Mouse (Mus musculus): ENCODE measurements around the gene Dnah17. TPM values are rescaled to one million over a fixed set of nuclear protein-coding genes. Genes with fewer than 3 reads are reported as not detected.

The Dnah17 gene
- polyA plus RNA-seq, 1 experiment: 0.16 TPM

GRCm38 (mm10) chr11:118151423-118152180, 21.2 kb upstream of the Dnah17 start:
- Histone ChIP-seq H3K36me3 (ENCODE audit: control insufficient read depth, insufficient read depth) (no peaks in the 10 kb centered on the region), H3K4me3 (no peak overlapping the region), H3K4me2 (ENCODE audit: low read depth) (no peak overlapping the region), H3ac (ENCODE audit: control insufficient read depth, insufficient read length) (no peak overlapping the region), H3K79me2 (ENCODE audit: control insufficient read depth, insufficient read depth) (no peaks in the 10 kb centered on the region), H3K27me3 (ENCODE audit: control insufficient read depth, insufficient read depth, insufficient read length) (no peaks in the 10 kb centered on the region)
- no peak for TF ChIP-seq CEBPB (IDR thresholded peaks at IDR 0.05; ENCODE audit: insufficient read depth, poor library complexity, severe bottlenecking)
- no peak for TF ChIP-seq MAX (IDR thresholded peaks at IDR 0.05; ENCODE audit: low read depth)

DNA sequence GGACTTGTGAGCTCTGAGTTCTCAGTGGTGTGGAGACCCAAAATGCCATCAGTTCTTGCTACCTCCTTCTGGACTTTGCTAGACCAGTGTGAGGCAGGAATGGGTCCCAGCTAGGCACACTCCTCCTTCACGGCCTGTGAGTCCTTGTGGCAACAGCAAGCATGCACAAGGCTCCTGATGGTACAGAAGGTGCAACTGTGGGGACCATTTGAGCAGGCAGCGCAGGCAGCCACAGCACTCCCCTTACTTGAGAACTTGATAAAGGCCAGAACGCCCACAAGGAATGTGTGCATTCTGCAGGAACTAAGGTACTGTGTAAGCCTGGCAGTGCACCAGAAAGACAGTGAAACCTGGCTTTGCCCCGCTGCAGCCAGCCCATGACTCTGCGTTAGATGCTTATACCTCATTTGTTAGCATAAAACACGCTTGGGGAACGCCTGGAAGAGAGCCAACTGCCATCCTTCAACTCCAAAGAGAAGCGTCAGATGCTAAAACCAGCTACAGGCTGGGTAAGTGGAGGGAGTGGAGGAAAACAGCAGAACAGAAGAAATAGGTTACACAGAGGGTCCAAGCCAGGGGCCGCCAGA, 19.8 kb upstream of the Dnah17 start:
- Histone ChIP-seq H3K4me3 (no peak overlapping the region), H3ac (ENCODE audit: control insufficient read depth, insufficient read length) (no peak overlapping the region), H3K79me2 (ENCODE audit: control insufficient read depth, insufficient read depth) (no peaks in the 10 kb centered on the region), H3K4me2 (ENCODE audit: low read depth) (no peak overlapping the region), H3K27me3 (ENCODE audit: control insufficient read depth, insufficient read depth, insufficient read length) (no peaks in the 10 kb centered on the region), H3K36me3 (ENCODE audit: control insufficient read depth, insufficient read depth) (no peaks in the 10 kb centered on the region)
- no peak for TF ChIP-seq TCF12 (IDR thresholded peaks at IDR 0.05; ENCODE audit: insufficient read depth, poor library complexity, severe bottlenecking)
- no peak for TF ChIP-seq TCF3 (IDR thresholded peaks at IDR 0.05; ENCODE audit: insufficient read length, low read depth)
- no peak for TF ChIP-seq MYOD1 (IDR thresholded peaks at IDR 0.05; ENCODE audit: control insufficient read depth in 1 of 3, insufficient read length in 2 of 3, low read depth in 2 of 3)
- no peak for TF ChIP-seq MYOG (IDR thresholded peaks at IDR 0.05; ENCODE audit: control insufficient read depth in 1 of 3, insufficient read depth in 1 of 3, insufficient read length in 2 of 3, low read depth in 2 of 3)
- no peak for TF ChIP-seq MAX (IDR thresholded peaks at IDR 0.05; ENCODE audit: low read depth)
- TF ChIP-seq SRF (IDR thresholded peaks at IDR 0.05; ENCODE audit: control insufficient read depth, insufficient read length, low read depth): no peak
- no peak for TF ChIP-seq POLR2AphosphoS2 (IDR thresholded peaks at IDR 0.05; ENCODE audit: insufficient read length, low read depth)

DNA sequence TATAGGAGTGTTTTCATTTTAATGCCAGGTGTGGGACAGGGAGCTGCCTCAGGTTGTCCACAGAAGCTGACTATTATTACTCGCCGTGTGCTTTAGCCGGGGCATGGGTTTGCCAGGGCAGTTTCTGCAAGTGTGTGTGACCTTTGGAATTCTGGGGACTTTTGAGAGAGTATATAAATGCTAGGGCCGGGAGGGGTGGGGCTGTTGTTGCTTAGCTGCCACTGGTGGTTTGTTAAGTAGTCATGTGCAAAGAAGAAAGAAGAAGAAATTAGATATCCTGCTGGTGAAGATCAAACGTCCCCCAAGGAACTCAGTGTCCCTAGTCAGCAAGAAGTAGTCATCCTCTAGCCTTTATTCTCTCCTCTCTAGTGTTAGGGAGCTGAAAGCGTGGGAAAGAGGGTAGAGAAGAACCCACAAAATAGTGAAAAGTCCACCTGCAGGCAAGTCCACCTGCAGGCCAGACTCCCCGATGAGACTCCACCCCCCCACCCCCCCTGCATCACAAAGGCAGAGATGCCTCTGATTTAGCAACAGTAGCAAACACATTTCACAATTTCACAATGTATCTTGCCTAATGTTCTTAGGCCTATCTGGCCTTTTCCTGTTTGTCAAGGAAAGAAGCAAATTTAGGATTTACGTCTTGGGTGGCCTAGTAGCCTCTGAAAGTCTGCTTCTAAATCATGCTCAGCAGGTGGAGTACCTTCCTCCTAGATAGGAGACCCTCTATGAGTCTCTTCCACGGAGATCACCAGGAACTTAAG, 17.6 kb upstream of the Dnah17 start:
- Histone ChIP-seq H3K4me3 (no peak overlapping the region), H3K4me2 (ENCODE audit: low read depth) (no peak overlapping the region), H3K79me2 (ENCODE audit: control insufficient read depth, insufficient read depth) (no peaks in the 10 kb centered on the region), H3ac (ENCODE audit: control insufficient read depth, insufficient read length) (no peak overlapping the region), H3K27me3 (ENCODE audit: control insufficient read depth, insufficient read depth, insufficient read length) (no peaks in the 10 kb centered on the region), H3K36me3 (ENCODE audit: control insufficient read depth, insufficient read depth) (no peaks in the 10 kb centered on the region)
- TF ChIP-seq MAX (IDR thresholded peaks at IDR 0.05; ENCODE audit: low read depth) (no peak), E2F4 (IDR thresholded peaks at IDR 0.05; ENCODE audit: insufficient read depth) (no peak), POLR2AphosphoS2 (IDR thresholded peaks at IDR 0.05; ENCODE audit: insufficient read length, low read depth) (no peak), REST (IDR thresholded peaks at IDR 0.05; ENCODE audit: insufficient read depth, insufficient read length) (no peak), USF1 (IDR thresholded peaks at IDR 0.05; ENCODE audit: low read depth) (no peak), MYOD1 (IDR thresholded peaks at IDR 0.05; ENCODE audit: control insufficient read depth in 1 of 3, insufficient read length in 2 of 3, low read depth in 2 of 3) (no peak), TCF12 (IDR thresholded peaks at IDR 0.05; ENCODE audit: insufficient read depth, poor library complexity, severe bottlenecking) (no peak), POLR2A (IDR thresholded peaks at IDR 0.05; ENCODE audit: insufficient read length, low read depth) (no peak), MYOG (IDR thresholded peaks at IDR 0.05; ENCODE audit: control insufficient read depth in 1 of 3, insufficient read depth in 1 of 3, insufficient read length in 2 of 3, low read depth in 2 of 3) (no peak)

DNA sequence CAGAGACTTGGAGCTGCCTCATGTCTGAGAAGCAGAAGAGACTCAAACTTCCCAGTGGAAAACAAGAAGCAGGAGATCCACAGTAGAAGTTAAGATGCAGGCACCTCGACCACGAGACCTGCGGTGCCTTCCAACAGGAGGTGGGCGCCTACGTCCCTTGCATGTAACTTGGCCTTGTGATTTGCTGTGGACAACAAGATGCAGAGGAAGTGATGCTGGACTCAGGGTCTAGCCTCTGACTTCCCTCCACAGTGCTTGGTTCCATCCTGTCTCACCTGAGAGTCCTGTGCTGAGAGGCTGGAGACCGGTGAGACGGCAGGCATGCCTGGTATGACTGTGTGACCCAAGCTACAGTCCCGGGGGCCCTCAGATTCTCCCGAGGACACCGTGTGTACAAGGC, 16.0 kb upstream of the Dnah17 start:
- H3K27me3 ChIP-seq (ENCODE audit: control insufficient read depth, insufficient read depth, insufficient read length): no peaks in the 10 kb centered on the region
- TF ChIP-seq MYOG (IDR thresholded peaks at IDR 0.05; ENCODE audit: control insufficient read depth in 1 of 3, insufficient read depth in 1 of 3, insufficient read length in 2 of 3, low read depth in 2 of 3) (no peak), POLR2AphosphoS2 (IDR thresholded peaks at IDR 0.05; ENCODE audit: insufficient read length, low read depth) (no peak), TCF3 (IDR thresholded peaks at IDR 0.05; ENCODE audit: insufficient read length, low read depth) (no peak), POLR2A (IDR thresholded peaks at IDR 0.05; ENCODE audit: insufficient read length, low read depth) (no peak), MYOD1 (IDR thresholded peaks at IDR 0.05; ENCODE audit: control insufficient read depth in 1 of 3, insufficient read length in 2 of 3, low read depth in 2 of 3) (no peak), MAX (IDR thresholded peaks at IDR 0.05; ENCODE audit: low read depth) (no peak), USF1 (IDR thresholded peaks at IDR 0.05; ENCODE audit: low read depth) (no peak), SRF (IDR thresholded peaks at IDR 0.05; ENCODE audit: control insufficient read depth, insufficient read length, low read depth) (no peak)
- H3K4me2 ChIP-seq (ENCODE audit: low read depth): peak overlapping the region; percentile 70
- no peaks in the 10 kb centered on the region for H3K36me3 ChIP-seq (ENCODE audit: control insufficient read depth, insufficient read depth)
- no peaks in the 10 kb centered on the region for H3K79me2 ChIP-seq (ENCODE audit: control insufficient read depth, insufficient read depth)
- peak overlapping the region; percentile 12 for H3K4me3 ChIP-seq
- no peak overlapping the region for H3ac ChIP-seq (ENCODE audit: control insufficient read depth, insufficient read length)

DNA sequence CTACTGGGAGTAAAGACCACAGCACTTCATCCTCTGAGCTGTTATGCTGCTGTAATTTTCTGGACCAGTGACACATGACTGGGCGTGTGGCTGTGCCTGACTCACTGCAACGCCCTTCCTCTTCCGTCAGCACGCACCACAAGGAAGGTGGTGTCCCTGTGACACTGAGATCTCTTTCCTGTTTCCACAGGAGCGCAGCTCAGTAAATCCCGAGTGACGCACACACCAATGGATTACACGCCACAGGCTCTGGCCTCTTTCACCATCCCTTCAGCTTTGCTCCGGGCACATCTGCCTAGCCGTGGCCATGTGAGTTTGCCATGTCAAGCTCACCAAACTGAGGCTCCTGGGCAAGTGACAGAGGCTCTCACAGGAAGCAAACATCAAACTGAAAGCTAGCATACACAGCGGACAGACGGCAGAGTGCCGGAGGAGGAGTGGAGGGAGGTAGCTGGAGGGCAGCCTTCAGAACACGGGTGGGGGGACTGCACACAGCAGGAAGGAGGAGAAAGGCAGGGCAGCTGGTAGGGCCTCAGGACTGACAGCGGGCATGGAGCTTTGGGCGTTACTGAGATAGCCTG, 15.4 kb upstream of the Dnah17 start:
- Histone ChIP-seq H3K4me2 (ENCODE audit: low read depth) (peak overlapping the region; percentile 70), H3K4me3 (peak overlapping the region; percentile 12)
- TF ChIP-seq REST (IDR thresholded peaks at IDR 0.05; ENCODE audit: insufficient read depth, insufficient read length) (no peak), USF1 (IDR thresholded peaks at IDR 0.05; ENCODE audit: low read depth) (peak; percentile 67), POLR2AphosphoS2 (IDR thresholded peaks at IDR 0.05; ENCODE audit: insufficient read length, low read depth) (peak; percentile 30), POLR2A (IDR thresholded peaks at IDR 0.05; ENCODE audit: insufficient read length, low read depth) (peak; percentile 72)

More for the DNA sequence above, 15.4 kb upstream of the Dnah17 start:
- no peaks in the 10 kb centered on the region for H3K36me3 ChIP-seq (ENCODE audit: control insufficient read depth, insufficient read depth)
- no peaks in the 10 kb centered on the region for H3K27me3 ChIP-seq (ENCODE audit: control insufficient read depth, insufficient read depth, insufficient read length)
- no peaks in the 10 kb centered on the region for H3K79me2 ChIP-seq (ENCODE audit: control insufficient read depth, insufficient read depth)
- no peak overlapping the region for H3ac ChIP-seq (ENCODE audit: control insufficient read depth, insufficient read length)
